9 mouse cellular contexts compared by ENCODE assay signal in the genomic region with DNA sequence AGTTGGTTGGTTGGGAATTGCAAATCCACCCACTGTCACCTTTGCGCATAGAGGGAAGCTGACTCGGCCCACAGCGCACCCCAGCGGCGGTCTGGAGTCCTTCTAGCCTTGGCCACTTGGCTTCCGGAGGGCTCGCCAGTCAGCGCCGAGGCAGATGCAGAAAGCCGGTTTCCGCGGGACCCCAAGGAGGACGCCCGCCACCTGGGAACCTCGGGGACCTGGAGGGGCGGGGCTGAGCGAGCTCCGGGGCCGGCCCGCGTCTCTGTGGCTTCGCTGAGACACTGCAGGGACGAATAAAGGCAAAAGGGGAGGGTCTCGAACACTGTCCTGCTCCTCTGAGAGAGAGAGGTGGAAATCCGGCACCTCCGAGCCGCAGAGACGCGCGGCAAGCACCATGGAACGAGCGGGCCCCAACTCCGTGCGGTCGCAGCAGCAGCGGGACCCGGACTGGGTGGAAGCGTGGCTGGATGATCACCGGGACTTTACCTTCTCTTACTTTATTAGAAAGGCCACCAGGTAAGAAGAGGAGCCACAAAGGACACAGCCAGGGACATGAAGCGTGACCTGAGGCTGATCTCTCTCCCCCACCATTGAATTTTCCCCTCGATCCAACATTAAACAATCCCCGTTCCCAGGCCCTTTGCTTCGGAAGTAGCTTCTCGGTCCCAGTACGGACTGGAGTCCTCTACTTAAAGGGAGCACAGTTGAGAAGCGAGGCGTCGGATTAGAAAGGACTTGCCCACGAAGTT. TPM values are rescaled to one million over a fixed set of nuclear protein-coding genes. Genes with fewer than 3 reads are reported as not detected.
A peak's percentile ranks its signal among the peaks of the same experiment; 100 is the strongest.
DNase-seq lines count a peak whose midpoint lies in the region; ATAC-seq and TF ChIP-seq lines count a peak whose summit lies in the region.
"Had no signal": no experiment of that assay in that cellular context is flagged by ENCODE, and none has a peak within 500 bp of the region (broad histone marks: within the 10 kb centered on the region; RNA-seq: fewer than 3 reads in every experiment).

Pde5a (plus strand) TSS at position 96 of the 749 bp plus-strand sequence.

- ATAC-seq in heart, embryonic 13.5 days (ENCODE audit: extremely low read depth, insufficient number of reproducible peaks, low FRiP score, low TSS enrichment) = peak; percentile 38; the same call in 1 of the 2 replicates
- ATAC-seq in kidney, embryonic 15.5 days (replicated peaks; ENCODE audit: low FRiP score) = peak; percentile 77
- ATAC-seq in liver, embryonic 13.5 days (ENCODE audit: low read depth) = peak; percentile 57

- no peaks in the 10 kb centered on the region for H3K27me3 ChIP-seq in heart, embryonic 13.5 days (replicated peaks)
- no peaks in the 10 kb centered on the region for H3K27me3 ChIP-seq in kidney, embryonic 15.5 days
- H3K27me3 ChIP-seq in liver, embryonic 13.5 days = peaks cover 38% of the 10 kb centered on the region
- H3K27me3 ChIP-seq: CH12.LX had no signal

- peak within 1 kb of the TSS; percentile 60 for H3K27ac ChIP-seq in embryonic fibroblast, embryonic 13.5 days (ENCODE audit: insufficient read depth, low read length)
- H3K27ac ChIP-seq in heart, embryonic 13.5 days (replicated peaks) = peak within 1 kb of the TSS; percentile 87
- H3K27ac ChIP-seq in kidney, embryonic 15.5 days = peak within 1 kb of the TSS; percentile 93
- H3K27ac ChIP-seq in liver, embryonic 13.5 days = peak within 1 kb of the TSS; percentile 26

- TF ChIP-seq CTCF in embryonic fibroblast, embryonic 13.5 days (IDR thresholded peaks at IDR 0.05; ENCODE audit: borderline replicate concordance, insufficient read depth, low read length) = peak; percentile 80

- peak; percentile 27; the same call in 1 of the 2 replicates for TF ChIP-seq POLR2A in embryonic fibroblast, embryonic 13.5 days (IDR thresholded peaks at IDR 0.05; ENCODE audit: low read depth, low read length)

- H3K4me1 ChIP-seq in embryonic fibroblast, embryonic 13.5 days (ENCODE audit: control insufficient read depth, insufficient read depth, low read length) = no peaks in the 10 kb centered on the region
- H3K4me1 ChIP-seq in heart, embryonic 13.5 days = peaks cover 10% of the 10 kb centered on the region
- peaks cover 9% of the 10 kb centered on the region; the same call in 1 of the 2 replicates for H3K4me1 ChIP-seq in kidney, embryonic 15.5 days
- H3K4me1 ChIP-seq in liver, embryonic 13.5 days (replicated peaks) = peaks cover 14% of the 10 kb centered on the region

- 1% methylated on average over 49 of the region's 49 CpGs for WGBS in heart, embryonic 13.5 days
- WGBS in kidney, embryonic 15.5 days = under 1% methylated on average over 49 of the region's 49 CpGs
- under 1% methylated on average over 49 of the region's 49 CpGs for WGBS in liver, embryonic 13.5 days (ENCODE audit: insufficient replicate concordance)

- DNase-seq in left cerebral cortex, adult 18-20 months (ENCODE audit: low spot score in 2 of 2) = peak; percentile 44 to 50
- DNase-seq in left cerebral cortex, adult 11 months (ENCODE audit: low spot score) = no peak
- peak; percentile 44 for DNase-seq in liver, embryonic 13.5 days
- peak; percentile 64 for DNase-seq in naive thymus-derived CD4-positive, alpha-beta T cell, adult 2 months (ENCODE audit: low read depth)
- peak; percentile 53 to 83 for DNase-seq in spleen, postnatal 4 days (ENCODE audit: low spot score in 2 of 2)

- H3K4me3 ChIP-seq in embryonic fibroblast, embryonic 13.5 days (ENCODE audit: insufficient read depth, low read length) = peak within 1 kb of the TSS; percentile 53
- H3K4me3 ChIP-seq in heart, embryonic 13.5 days = peak within 1 kb of the TSS; percentile 83
- H3K4me3 ChIP-seq in kidney, embryonic 15.5 days (replicated peaks) = peak within 1 kb of the TSS; percentile 64
- peak within 1 kb of the TSS; percentile 64 for H3K4me3 ChIP-seq in liver, embryonic 13.5 days (replicated peaks)

- H3K4me2 ChIP-seq in heart, embryonic 13.5 days = peak within 1 kb of the TSS; percentile 80
- peak within 1 kb of the TSS; percentile 92 for H3K4me2 ChIP-seq in kidney, embryonic 15.5 days
- H3K4me2 ChIP-seq in liver, embryonic 13.5 days = peak within 1 kb of the TSS; percentile 81

- H3K9ac ChIP-seq in heart, embryonic 13.5 days = peak within 1 kb of the TSS; percentile 84
- H3K9ac ChIP-seq in kidney, embryonic 15.5 days = peak within 1 kb of the TSS; percentile 78
- peak within 1 kb of the TSS; percentile 65 for H3K9ac ChIP-seq in liver, embryonic 13.5 days

- no peaks in the 10 kb centered on the region for H3K9me3 ChIP-seq in heart, embryonic 13.5 days
- H3K9me3 ChIP-seq in kidney, embryonic 15.5 days (replicated peaks) = no peaks in the 10 kb centered on the region
- H3K9me3 ChIP-seq in liver, embryonic 13.5 days (replicated peaks) = no peaks in the 10 kb centered on the region

- no peaks in the 10 kb centered on the region for H3K36me3 ChIP-seq in heart, embryonic 13.5 days
- H3K36me3 ChIP-seq in kidney, embryonic 15.5 days = no peaks in the 10 kb centered on the region
- H3K36me3 ChIP-seq in liver, embryonic 13.5 days = no peaks in the 10 kb centered on the region

RNA-seq across cellular contexts. Expression of gene Pde5a, which starts in this region (rescaled TPM):
- 10 to 100 TPM; 19.8 to 23.8 TPM for total RNA-seq in left cerebral cortex, adult 18-20 months (2021)
- 9.3 and 12.2 TPM in 2 replicates for polyA plus RNA-seq in embryonic fibroblast, embryonic 13.5 days (2011; ENCODE audit: insufficient read length, low read depth, missing spikeins)
- polyA plus RNA-seq in heart, embryonic 13.5 days (2015; fragmentation: Nextera tagmentation; extraction: Ambion mirVana) = 3.0 and 3.2 TPM in 2 replicates
- polyA plus RNA-seq in kidney, embryonic 15.5 days (2015; fragmentation: Nextera tagmentation; extraction: Ambion mirVana) = 3.9 and 5.4 TPM in 2 replicates
- 1.5 TPM in 2 replicates for polyA plus RNA-seq in liver, embryonic 13.5 days (2015; fragmentation: Nextera tagmentation; extraction: Ambion mirVana)

Comparison
In these comparisons a context has a peak if more than half of its experiments do, and no peak if none do; other contexts are left out.
1. H3K27ac ChIP-seq: peak in every context shown above with its lines; median percentile 93 in kidney, embryonic 15.5 days; 87 in heart, embryonic 13.5 days; 60 in embryonic fibroblast, embryonic 13.5 days; 26 in liver, embryonic 13.5 days.